Mouse (Mus musculus): Measurements from ENCODE around the gene Swsap1. TPM values are rescaled to one million over a fixed set of nuclear protein-coding genes. Genes with fewer than 3 reads are reported as not detected.

Gene Swsap1
- polyA plus RNA-seq, 1 experiment from 2014 or later: 6.5 TPM

- peaks cover 56% of the 10 kb centered on the region for H3K27me3 ChIP-seq (replicated peaks; ENCODE audit: control insufficient read depth, insufficient read depth, low read length)
- WGBS: 71% methylated on average over 4 of the region's 4 CpGs
Observed at GRCm38 (mm10) chr9:21992227-21992626, 36.7 kb downstream of the Swsap1 start.

GRCm38 (mm10) chr9:21996178-21996867 lies 40.8 kb downstream of the Swsap1 start:
- WGBS: 88% methylated on average over 3 of the region's 3 CpGs
- Histone ChIP-seq H3K27ac (ENCODE audit: low read length) (no peak overlapping the region), H3K36me3 (ENCODE audit: control insufficient read depth, insufficient read depth, low read length) (no peaks in the 10 kb centered on the region), H3K4me3 (ENCODE audit: low read length) (no peak overlapping the region), H3K9me3 (ENCODE audit: control insufficient read depth, low read length) (no peaks in the 10 kb centered on the region), H3K9ac (ENCODE audit: low read depth, low read length) (no peak overlapping the region), H3K4me1 (ENCODE audit: control insufficient read depth, insufficient read depth, low read length) (no peaks in the 10 kb centered on the region), H3K27me3 (replicated peaks; ENCODE audit: control insufficient read depth, insufficient read depth, low read length) (peaks cover 16% of the 10 kb centered on the region), H3K4me2 (ENCODE audit: low read depth, low read length) (no peak overlapping the region)
- no peak for ATAC-seq

More at GRCm38 (mm10) chr9:21992227-21992626, 36.7 kb downstream of the Swsap1 start:
- no peaks in the 10 kb centered on the region for H3K36me3 ChIP-seq (ENCODE audit: control insufficient read depth, insufficient read depth, low read length)
- no peak overlapping the region for H3K9ac ChIP-seq (ENCODE audit: low read depth, low read length)
- peaks cover 26% of the 10 kb centered on the region for H3K4me1 ChIP-seq (ENCODE audit: control insufficient read depth, insufficient read depth, low read length)
- no peaks in the 10 kb centered on the region for H3K9me3 ChIP-seq (ENCODE audit: control insufficient read depth, low read length)
- no peak overlapping the region for H3K4me3 ChIP-seq (ENCODE audit: low read length)
- H3K27ac ChIP-seq (ENCODE audit: low read length): no peak overlapping the region
- ATAC-seq: no peak
- H3K4me2 ChIP-seq (ENCODE audit: low read depth, low read length): no peak overlapping the region

GRCm38 (mm10) chr9:22000296-22000695 lies 44.7 kb downstream of the Swsap1 start:
- WGBS: 89% methylated on average over 6 of the region's 6 CpGs
- peaks cover 18% of the 10 kb centered on the region for H3K4me1 ChIP-seq (ENCODE audit: control insufficient read depth, insufficient read depth, low read length)
- no peak overlapping the region for H3K4me3 ChIP-seq (ENCODE audit: low read length)
- no peak for ATAC-seq
- H3K36me3 ChIP-seq (ENCODE audit: control insufficient read depth, insufficient read depth, low read length): 0 out of 2 replicates have a peak, but pooled peaks cover 3% of the 10 kb centered on the region
- no peak overlapping the region for H3K27ac ChIP-seq (ENCODE audit: low read length)
- no peak overlapping the region for H3K9ac ChIP-seq (ENCODE audit: low read depth, low read length)
- H3K27me3 ChIP-seq (replicated peaks; ENCODE audit: control insufficient read depth, insufficient read depth, low read length): no peaks in the 10 kb centered on the region
- H3K9me3 ChIP-seq (ENCODE audit: control insufficient read depth, low read length): no peaks in the 10 kb centered on the region
- no peak overlapping the region for H3K4me2 ChIP-seq (ENCODE audit: low read depth, low read length)

GRCm38 (mm10) chr9:22001633-22002032 lies 46.1 kb downstream of the Swsap1 start:
- Histone ChIP-seq H3K9me3 (ENCODE audit: control insufficient read depth, low read length) (no peaks in the 10 kb centered on the region), H3K27me3 (replicated peaks; ENCODE audit: control insufficient read depth, insufficient read depth, low read length) (no peaks in the 10 kb centered on the region), H3K36me3 (ENCODE audit: control insufficient read depth, insufficient read depth, low read length) (0 out of 2 replicates have a peak, but pooled peaks cover 3% of the 10 kb centered on the region), H3K4me1 (ENCODE audit: control insufficient read depth, insufficient read depth, low read length) (peaks cover 18% of the 10 kb centered on the region), H3K27ac (ENCODE audit: low read length) (no peak overlapping the region), H3K4me2 (ENCODE audit: low read depth, low read length) (no peak overlapping the region), H3K4me3 (ENCODE audit: low read length) (no peak overlapping the region), H3K9ac (ENCODE audit: low read depth, low read length) (no peak overlapping the region)
- no peak for ATAC-seq
- 81% methylated on average over 4 of the region's 4 CpGs for WGBS

DNA sequence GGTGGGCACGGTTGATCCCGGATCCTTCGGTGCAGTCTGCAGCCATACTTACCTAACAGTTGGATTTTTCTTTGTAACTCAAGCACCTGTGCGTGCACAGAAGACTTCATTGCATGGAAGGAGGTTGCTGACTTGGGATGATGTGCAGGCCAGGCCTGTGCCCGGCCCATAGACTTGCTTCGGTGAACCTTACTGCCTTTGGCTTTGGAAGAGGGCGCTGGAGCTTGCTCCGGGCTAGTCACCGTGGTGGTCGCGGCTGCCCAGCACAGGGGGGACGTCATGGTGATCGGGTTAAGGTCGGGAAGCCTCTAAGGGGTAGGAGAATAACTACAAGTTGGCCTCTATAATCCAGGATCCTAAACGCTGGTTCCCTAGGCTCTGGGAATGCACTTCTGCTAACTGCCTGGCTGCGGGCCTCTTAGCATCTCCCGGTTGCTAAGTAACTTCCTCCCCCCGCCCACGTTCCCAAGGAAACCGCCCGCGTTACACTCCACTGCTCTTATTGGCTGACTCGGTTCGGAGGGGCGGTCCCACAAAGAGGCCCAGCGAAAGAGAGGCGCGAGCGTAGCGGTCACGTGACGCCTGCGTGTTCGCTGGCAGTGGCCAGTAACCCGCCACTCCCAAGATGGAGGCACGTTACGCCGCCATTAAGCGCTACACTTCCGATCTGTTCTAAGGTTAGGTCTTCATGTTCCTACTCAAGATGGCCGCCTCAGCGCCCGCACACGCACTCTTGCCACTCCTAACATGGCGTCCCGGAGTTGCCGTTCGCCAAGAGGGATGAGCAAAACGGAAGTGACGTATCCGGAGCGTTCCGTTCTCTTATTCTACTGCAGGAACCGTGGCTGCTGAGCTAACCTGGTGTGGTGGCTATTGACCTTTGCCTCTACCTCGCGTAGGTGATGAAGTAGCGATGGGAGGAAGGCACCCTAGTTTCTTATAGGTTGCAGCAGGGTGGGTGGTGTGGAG lies 46.9 kb downstream of the Swsap1 start, which contains the start of the genes Ccdc151 and Prkcsh:
Ccdc151 (minus strand) TSS at position 441 of the 969 bp plus-strand sequence.
Prkcsh (plus strand) TSS at position 613 of the 969 bp plus-strand sequence.
- peak within 1 kb of the TSS; percentile 73 for H3K27ac ChIP-seq (ENCODE audit: low read length)
- peak within 1 kb of the TSS; percentile 84 for H3K4me2 ChIP-seq (ENCODE audit: low read depth, low read length)
- H3K27me3 ChIP-seq (replicated peaks; ENCODE audit: control insufficient read depth, insufficient read depth, low read length): no peaks in the 10 kb centered on the region
- ATAC-seq: peak; percentile 100
- peak within 1 kb of the TSS; percentile 72 for H3K4me3 ChIP-seq (ENCODE audit: low read length)
- peaks cover 18% of the 10 kb centered on the region for H3K4me1 ChIP-seq (ENCODE audit: control insufficient read depth, insufficient read depth, low read length)
- no peaks in the 10 kb centered on the region for H3K9me3 ChIP-seq (ENCODE audit: control insufficient read depth, low read length)
- H3K9ac ChIP-seq (ENCODE audit: low read depth, low read length): peak within 1 kb of the TSS; percentile 73
- H3K36me3 ChIP-seq (ENCODE audit: control insufficient read depth, insufficient read depth, low read length): 0 out of 2 replicates have a peak, but pooled peaks cover 3% of the 10 kb centered on the region
- 6% methylated on average over 57 of the region's 57 CpGs for WGBS

DNA sequence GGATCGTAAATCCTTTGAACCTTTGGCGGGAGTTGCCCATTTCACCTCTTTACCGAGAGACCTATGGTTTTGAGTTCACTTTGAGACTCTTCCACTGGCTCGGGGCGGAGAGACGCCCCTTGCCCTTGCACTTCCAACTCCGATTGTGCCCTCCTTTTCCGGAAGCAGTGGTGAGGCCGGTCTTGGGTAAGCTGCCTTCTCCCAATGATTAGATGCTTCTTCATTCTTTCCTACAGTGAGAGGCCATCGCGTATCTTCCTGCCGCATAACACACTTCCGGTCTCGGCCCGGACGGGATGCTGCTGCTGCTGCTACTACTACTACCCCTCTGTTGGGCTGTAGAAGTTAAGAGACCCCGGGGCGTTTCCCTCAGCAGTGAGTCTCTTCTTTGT lies 47.6 kb downstream of the Swsap1 start:
- no peaks in the 10 kb centered on the region for H3K9me3 ChIP-seq (ENCODE audit: control insufficient read depth, low read length)
- H3K27ac ChIP-seq (ENCODE audit: low read length): peak overlapping the region; percentile 73
- H3K4me3 ChIP-seq (ENCODE audit: low read length): peak overlapping the region; percentile 72
- peak overlapping the region; percentile 73 for H3K9ac ChIP-seq (ENCODE audit: low read depth, low read length)
- ATAC-seq: peak; percentile 26
- H3K4me1 ChIP-seq (ENCODE audit: control insufficient read depth, insufficient read depth, low read length): peaks cover 18% of the 10 kb centered on the region
- no peaks in the 10 kb centered on the region for H3K27me3 ChIP-seq (replicated peaks; ENCODE audit: control insufficient read depth, insufficient read depth, low read length)
- 0 out of 2 replicates have a peak, but pooled peaks cover 3% of the 10 kb centered on the region for H3K36me3 ChIP-seq (ENCODE audit: control insufficient read depth, insufficient read depth, low read length)
- under 1% methylated on average over 18 of the region's 18 CpGs for whole genome bisulfite sequencing
- H3K4me2 ChIP-seq (ENCODE audit: low read depth, low read length): peak overlapping the region; percentile 84

GRCm38 (mm10) chr9:22004546-22004945 lies 49.0 kb downstream of the Swsap1 start:
- no peaks in the 10 kb centered on the region for H3K9me3 ChIP-seq (ENCODE audit: control insufficient read depth, low read length)
- 81% methylated on average over 12 of the region's 12 CpGs for WGBS
- peaks cover 18% of the 10 kb centered on the region for H3K4me1 ChIP-seq (ENCODE audit: control insufficient read depth, insufficient read depth, low read length)
- no peak for ATAC-seq
- H3K36me3 ChIP-seq (ENCODE audit: control insufficient read depth, insufficient read depth, low read length): peaks cover 6% of the 10 kb centered on the region; the same call in 1 of the 2 replicates
- no peaks in the 10 kb centered on the region for H3K27me3 ChIP-seq (replicated peaks; ENCODE audit: control insufficient read depth, insufficient read depth, low read length)
- H3K4me2 ChIP-seq (ENCODE audit: low read depth, low read length): 0 out of 2 replicates have a peak overlapping the region, but pooled peaks have one; percentile 84
- no peak overlapping the region for H3K27ac ChIP-seq (ENCODE audit: low read length)
- no peak overlapping the region for H3K9ac ChIP-seq (ENCODE audit: low read depth, low read length)
- H3K4me3 ChIP-seq (ENCODE audit: low read length): no peak overlapping the region
